Mouse (Mus musculus) hindbrain, postnatal 0 days (tissue): ENCODE data around the gene Slfn14. TPM values are rescaled to one million over a fixed set of nuclear protein-coding genes. Genes with fewer than 3 reads are reported as not detected.

Source experiments
- ATAC-seq: fragments of 200-750 bp; cut with Nextera tagmentation; 2 replicates; pipeline ENCODE4 v1.8.0; 2017; ENCODE audit warnings: mild to moderate bottlenecking, moderate TSS enrichment, moderate library complexity
- DNase-seq: peaks from one replicate; pipeline ENCODE4 v3.0.0-alpha.2; 2015; ENCODE audit warnings: low spot score
- H3K27ac ChIP-seq: fragments of 300-500 bp; sonication (generic); 2 replicates; pipeline ENCODE4 v1.5.1; 2014; ENCODE audit warnings: mild to moderate bottlenecking
- H3K27me3 ChIP-seq: fragments of 300-500 bp; sonication (generic); 2 replicates; pipeline ENCODE4 v1.6.1; 2014; ENCODE audit warnings: low read length, mixed read lengths; ENCODE audit not compliant: insufficient read depth
- H3K36me3 ChIP-seq: fragments of 300-500 bp; sonication (generic); 2 replicates; pipeline ENCODE4 v1.6.1; 2014; ENCODE audit warnings: low read length, mixed read lengths; ENCODE audit not compliant: insufficient read depth
- H3K4me1 ChIP-seq: fragments of 300-500 bp; sonication (generic); 2 replicates; pipeline ENCODE4 v1.6.1; 2014; ENCODE audit warnings: antibody characterized with exemption, low read length, mixed read lengths; ENCODE audit not compliant: insufficient read depth
- H3K4me2 ChIP-seq: fragments of 300-500 bp; sonication (generic); 2 replicates; pipeline ENCODE4 v1.6.1; 2014; ENCODE audit warnings: low read depth, mild to moderate bottlenecking, low read length, moderate library complexity, mixed read lengths
- H3K4me3 ChIP-seq: fragments of 300-500 bp; sonication (generic); 2 replicates; pipeline ENCODE4 v1.5.1; 2014; ENCODE audit warnings: low read length
- H3K9ac ChIP-seq: fragments of 300-500 bp; sonication (generic); replicated peaks from 2 replicates; pipeline ENCODE4 v1.6.1; 2014; ENCODE audit warnings: mild to moderate bottlenecking, low read length, moderate library complexity, mixed read lengths
- H3K9me3 ChIP-seq: fragments of 300-500 bp; sonication (generic); 2 replicates; pipeline ENCODE4 v1.6.1; 2016; ENCODE audit warnings: low read length, mixed read lengths
- CTCF ChIP-seq: IDR thresholded peaks from 2 replicates; pipeline ENCODE4 v1.5.1; 2016; ENCODE audit warnings: antibody characterized with exemption, control low read depth, low read depth
- WGBS: fragments of 180-500 bp; shearing (Covaris S2); extraction: QIAGEN DNeasy Blood & Tissue Kit; methylation state at CpG from one replicate; pipeline ENCODE4 v1.1.7; 2014; 5-methylcytosine and 5-hydroxymethylcytosine counted together
- polyA plus RNA-seq: library from polyadenylated mRNA; unstranded; fragments of >200 nt; fragmentation: Nextera tagmentation; extraction: Ambion mirVana; gene quantifications from 2 replicates; pipeline ENCODE4 v1.2.1, GENCODE M21; 2015
- total RNA-seq: library from RNA; depleted of rRNA; stranded (reverse); fragments of >200 nt; gene quantifications from 2 replicates; pipeline ENCODE4 v1.2.3, GENCODE M21; 2014

Gene Slfn14
- total and polyA plus RNA-seq, 2 experiments from 2014 or later, result not detected

GRCm38 (mm10) chr11:83298225-83299195, 12.0 kb upstream of the Slfn14 start, which contains the start of gene Ap2b1:
Gene Ap2b1 (plus strand): TSS chr11:83299024.
- peak within 1 kb of the TSS; percentile 61 for H3K9ac ChIP-seq
- H3K36me3 ChIP-seq, result 0 out of 2 replicates have a peak, but pooled peaks cover 5% of the 10 kb centered on the region
- peak within 1 kb of the TSS; percentile 89 for H3K27ac ChIP-seq
- peaks cover 12% of the 10 kb centered on the region for H3K4me1 ChIP-seq
- peak; percentile 96 for ATAC-seq
- DNase-seq, result peak; percentile 97
- H3K27me3 ChIP-seq, result no peaks in the 10 kb centered on the region
- peak within 1 kb of the TSS; percentile 54 for H3K4me3 ChIP-seq
- peak within 1 kb of the TSS; percentile 71 for H3K4me2 ChIP-seq
- H3K9me3 ChIP-seq, result no peaks in the 10 kb centered on the region
- 2% methylated on average over 56 of the region's 56 CpGs for WGBS
- no peak for TF ChIP-seq CTCF

- no peak for DNase-seq
Measured at GRCm38 (mm10) chr11:83297816-83298215, 11.3 kb upstream of the Slfn14 start.

GRCm38 (mm10) chr11:83294133-83294532, 7.6 kb upstream of the Slfn14 start:
- Histone ChIP-seq H3K27me3 (no peaks in the 10 kb centered on the region), H3K4me3 (no peak overlapping the region), H3K36me3 (0 out of 2 replicates have a peak, but pooled peaks cover 5% of the 10 kb centered on the region), H3K9ac (no peak overlapping the region), H3K4me1 (peaks cover 27% of the 10 kb centered on the region), H3K4me2 (no peak overlapping the region), H3K9me3 (no peaks in the 10 kb centered on the region), H3K27ac (no peak overlapping the region)
- DNase-seq (no peak), ATAC-seq (no peak)
- no peak for TF ChIP-seq CTCF
- WGBS, result 92% methylated on average over 2 of the region's 2 CpGs

More at GRCm38 (mm10) chr11:83297816-83298215, 11.3 kb upstream of the Slfn14 start:
- 85% methylated on average over 6 of the region's 6 CpGs for WGBS
- Histone ChIP-seq H3K27ac (peak overlapping the region; percentile 89; the same call in 1 of the 2 replicates), H3K27me3 (no peaks in the 10 kb centered on the region), H3K9ac (peak overlapping the region; percentile 61), H3K4me2 (peak overlapping the region; percentile 71), H3K36me3 (0 out of 2 replicates have a peak, but pooled peaks cover 5% of the 10 kb centered on the region), H3K4me3 (peak overlapping the region; percentile 54), H3K4me1 (peaks cover 17% of the 10 kb centered on the region), H3K9me3 (no peaks in the 10 kb centered on the region)
- no peak for ATAC-seq
- TF ChIP-seq CTCF, result no peak

- Histone ChIP-seq H3K4me3 (peak overlapping the region; percentile 64), H3K36me3 (0 out of 2 replicates have a peak, but pooled peaks cover 5% of the 10 kb centered on the region), H3K9ac (peak overlapping the region; percentile 69; the same call in 1 of the 2 replicates), H3K27ac (no peak overlapping the region), H3K9me3 (no peaks in the 10 kb centered on the region), H3K27me3 (no peaks in the 10 kb centered on the region), H3K4me2 (peak overlapping the region; percentile 82), H3K4me1 (peaks cover 27% of the 10 kb centered on the region)
- ATAC-seq (no peak), DNase-seq (no peak)
- 77% methylated on average over 1 of the region's 1 CpGs for WGBS
- TF ChIP-seq CTCF, result no peak
Measured at GRCm38 (mm10) chr11:83293182-83293581, 6.7 kb upstream of the Slfn14 start.

- H3K4me1 ChIP-seq, result peaks cover 17% of the 10 kb centered on the region
- peak overlapping the region; percentile 69 for H3K9ac ChIP-seq
- no peaks in the 10 kb centered on the region for H3K9me3 ChIP-seq
- H3K36me3 ChIP-seq, result 0 out of 2 replicates have a peak, but pooled peaks cover 5% of the 10 kb centered on the region
- no peak for DNase-seq
- H3K4me2 ChIP-seq, result peak overlapping the region; percentile 82
- ATAC-seq, result no peak
- H3K27ac ChIP-seq, result peak overlapping the region; percentile 3; the same call in 1 of the 2 replicates
- TF ChIP-seq CTCF, result no peak
- peak overlapping the region; percentile 64 for H3K4me3 ChIP-seq
- H3K27me3 ChIP-seq, result no peaks in the 10 kb centered on the region
- WGBS, result 2% methylated on average over 5 of the region's 5 CpGs
Measured at GRCm38 (mm10) chr11:83292251-83292587, 5.7 kb upstream of the Slfn14 start.

- no peaks in the 10 kb centered on the region for H3K9me3 ChIP-seq
- peak; percentile 100 for ATAC-seq
- TF ChIP-seq CTCF, result no peak
- peak overlapping the region; percentile 64 for H3K4me3 ChIP-seq
- H3K36me3 ChIP-seq, result 0 out of 2 replicates have a peak, but pooled peaks cover 5% of the 10 kb centered on the region
- H3K9ac ChIP-seq, result peak overlapping the region; percentile 69
- peak overlapping the region; percentile 82 for H3K4me2 ChIP-seq
- peak overlapping the region; percentile 81 for H3K27ac ChIP-seq
- DNase-seq, result peak; percentile 98
- peaks cover 16% of the 10 kb centered on the region for H3K4me1 ChIP-seq
- WGBS, result under 1% methylated on average over 38 of the region's 38 CpGs
- no peaks in the 10 kb centered on the region for H3K27me3 ChIP-seq
Measured at GRCm38 (mm10) chr11:83291375-83292250, 5.1 kb upstream of the Slfn14 start.
